Mouse (Mus musculus) adipocyte (in vitro differentiated cells): Measurements from ENCODE around the gene Coro2b.

Source experiments
- DNase-seq: peaks from one replicate; pipeline ENCODE4 v3.0.0-alpha.2; 2016; ENCODE audit warnings: low spot score

Gene Coro2b

GRCm38 (mm10) chr9:62437446-62437845 is 99.4 kb downstream of the Coro2b start:
- no peak for DNase-seq

GRCm38 (mm10) chr9:62435613-62436318 is 101.1 kb downstream of the Coro2b start:
- peak; percentile 85 for DNase-seq

- no peak for DNase-seq
Observed at GRCm38 (mm10) chr9:62432261-62433060, 104.4 kb downstream of the Coro2b start.

- DNase-seq: no peak
Observed at GRCm38 (mm10) chr9:62430741-62431140, 106.1 kb downstream of the Coro2b start.

- DNase-seq: peak; percentile 85
Observed at GRCm38 (mm10) chr9:62427010-62427409, 109.8 kb downstream of the Coro2b start.

GRCm38 (mm10) chr9:62426531-62426930 is 110.3 kb downstream of the Coro2b start:
- DNase-seq: no peak

- no peak for DNase-seq
Observed at GRCm38 (mm10) chr9:62426021-62426420, 110.8 kb downstream of the Coro2b start.

GRCm38 (mm10) chr9:62425265-62425664 is 111.6 kb downstream of the Coro2b start:
- DNase-seq: no peak

- no peak for DNase-seq
Observed at GRCm38 (mm10) chr9:62423871-62424270, 113.0 kb downstream of the Coro2b start.

GRCm38 (mm10) chr9:62422926-62423325 is 113.9 kb downstream of the Coro2b start:
- no peak for DNase-seq

GRCm38 (mm10) chr9:62421911-62422310 is 114.9 kb downstream of the Coro2b start:
- no peak for DNase-seq

GRCm38 (mm10) chr9:62421027-62421426 is 115.8 kb downstream of the Coro2b start:
- peak; percentile 32 for DNase-seq

GRCm38 (mm10) chr9:62420261-62420917 is 116.5 kb downstream of the Coro2b start:
- DNase-seq: peak; percentile 70

GRCm38 (mm10) chr9:62418742-62419141 is 118.1 kb downstream of the Coro2b start:
- no peak for DNase-seq

- DNase-seq: no peak
Observed at GRCm38 (mm10) chr9:62407357-62408146, 129.3 kb downstream of the Coro2b start.

GRCm38 (mm10) chr9:62406423-62407013 is 130.3 kb downstream of the Coro2b start:
- DNase-seq: no peak

GRCm38 (mm10) chr9:62401589-62401988 is 135.3 kb downstream of the Coro2b start:
- DNase-seq: no peak

GRCm38 (mm10) chr9:62400531-62401170 is 136.2 kb downstream of the Coro2b start:
- DNase-seq: no peak

- no peak for DNase-seq
Observed at GRCm38 (mm10) chr9:62394163-62394562, 142.7 kb downstream of the Coro2b start.

- DNase-seq: no peak
Observed at GRCm38 (mm10) chr9:62393531-62393930, 143.3 kb downstream of the Coro2b start.

GRCm38 (mm10) chr9:62389735-62390134 is 147.1 kb downstream of the Coro2b start:
- no peak for DNase-seq
